Mouse (Mus musculus) heart, embryonic 10.5 days (tissue): Measurements from ENCODE around the gene Rpp14. TPM values are rescaled to one million over a fixed set of nuclear protein-coding genes. Genes with fewer than 3 reads are reported as not detected.

Experiments used
- DNase-seq: peaks from one replicate; pipeline ENCODE4 v3.0.0-alpha.2; 2017; ENCODE audit warnings: low spot score
- H3K27ac ChIP-seq: fragments of 300-500 bp; sonication (generic); 2 replicates; pipeline ENCODE4 v1.5.1; 2016; ENCODE audit warnings: mild to moderate bottlenecking
- H3K27me3 ChIP-seq: fragments of 300-500 bp; sonication (generic); 2 replicates; pipeline ENCODE4 v1.6.1; 2016; ENCODE audit warnings: mild to moderate bottlenecking; ENCODE audit not compliant: poor library complexity, insufficient read depth, severe bottlenecking
- H3K36me3 ChIP-seq: fragments of 300-500 bp; sonication (generic); 2 replicates; pipeline ENCODE4 v1.6.1; 2016; ENCODE audit warnings: mild to moderate bottlenecking, moderate library complexity
- H3K4me1 ChIP-seq: fragments of 300-500 bp; sonication (generic); 2 replicates; pipeline ENCODE4 v1.6.1; 2016; ENCODE audit warnings: mild to moderate bottlenecking
- H3K4me3 ChIP-seq: fragments of 300-500 bp; sonication (generic); 2 replicates; pipeline ENCODE4 v1.5.1; 2016; ENCODE audit warnings: mild to moderate bottlenecking, moderate library complexity
- H3K9me3 ChIP-seq: fragments of 300-500 bp; sonication (generic); 2 replicates; pipeline ENCODE4 v1.6.1; 2016; ENCODE audit warnings: mild to moderate bottlenecking, moderate library complexity
- whole genome bisulfite sequencing: fragments of 180-500 bp; shearing (Covaris S2); methylation state at CpG from one replicate; pipeline ENCODE4 v1.1.7; 2016; 5-methylcytosine and 5-hydroxymethylcytosine counted together
- polyA plus RNA-seq: library from polyadenylated mRNA; unstranded; fragments of >200 nt; fragmentation: Nextera tagmentation; extraction: Ambion mirVana; gene quantifications from 2 replicates; pipeline ENCODE4 v1.2.1, GENCODE M21; 2016

Rpp14 gene
- polyA plus RNA-seq, 1 experiment from 2014 or later, result 43.5 TPM

GRCm38 (mm10) chr14:8124046-8124881 lies 44.1 kb downstream of the Rpp14 start:
- Histone ChIP-seq H3K4me1 (peaks cover 6% of the 10 kb centered on the region; the same call in 1 of the 2 replicates), H3K9me3 (no peaks in the 10 kb centered on the region), H3K36me3 (peaks cover 14% of the 10 kb centered on the region), H3K27me3 (no peaks in the 10 kb centered on the region), H3K27ac (no peak overlapping the region), H3K4me3 (no peak overlapping the region)
- DNase-seq, result no peak
- 75% methylated on average over 7 of the region's 7 CpGs for WGBS

- Histone ChIP-seq H3K4me1 (peaks cover 6% of the 10 kb centered on the region; the same call in 1 of the 2 replicates), H3K27me3 (no peaks in the 10 kb centered on the region), H3K9me3 (no peaks in the 10 kb centered on the region), H3K36me3 (peaks cover 21% of the 10 kb centered on the region), H3K27ac (no peak overlapping the region), H3K4me3 (no peak overlapping the region)
- WGBS, result 61% methylated on average over 5 of the region's 5 CpGs
- no peak for DNase-seq
Measured at GRCm38 (mm10) chr14:8127971-8128370, 47.8 kb downstream of the Rpp14 start.

- no peak for DNase-seq
- H3K4me1 ChIP-seq, result 0 out of 2 replicates have a peak, but pooled peaks cover 6% of the 10 kb centered on the region
- peaks cover 7% of the 10 kb centered on the region; the same call in 1 of the 2 replicates for H3K36me3 ChIP-seq
- no peaks in the 10 kb centered on the region for H3K27me3 ChIP-seq
- no peaks in the 10 kb centered on the region for H3K9me3 ChIP-seq
- H3K27ac ChIP-seq, result no peak overlapping the region
- 80% methylated on average over 8 of the region's 8 CpGs for WGBS
- H3K4me3 ChIP-seq, result no peak overlapping the region
Measured at GRCm38 (mm10) chr14:8132789-8133188, 52.6 kb downstream of the Rpp14 start.

- peaks cover 7% of the 10 kb centered on the region; the same call in 1 of the 2 replicates for H3K36me3 ChIP-seq
- DNase-seq, result no peak
- H3K27ac ChIP-seq, result no peak overlapping the region; the same call in 1 of the 2 replicates
- 0 out of 2 replicates have a peak, but pooled peaks cover 2% of the 10 kb centered on the region for H3K4me1 ChIP-seq
- H3K4me3 ChIP-seq, result no peak overlapping the region
- H3K27me3 ChIP-seq, result no peaks in the 10 kb centered on the region
- no peaks in the 10 kb centered on the region for H3K9me3 ChIP-seq
- 75% methylated on average over 2 of the region's 2 CpGs for WGBS
Measured at GRCm38 (mm10) chr14:8134234-8134633, 54.1 kb downstream of the Rpp14 start.

- 56% methylated on average over 3 of the region's 3 CpGs for WGBS
- Histone ChIP-seq H3K27ac (no peak overlapping the region), H3K9me3 (no peaks in the 10 kb centered on the region), H3K36me3 (peaks cover 9% of the 10 kb centered on the region; the same call in 1 of the 2 replicates), H3K4me1 (0 out of 2 replicates have a peak, but pooled peaks cover 2% of the 10 kb centered on the region), H3K27me3 (no peaks in the 10 kb centered on the region), H3K4me3 (no peak overlapping the region)
- no peak for DNase-seq
Measured at GRCm38 (mm10) chr14:8135130-8135529, 55.0 kb downstream of the Rpp14 start.

- Histone ChIP-seq H3K27ac (no peak overlapping the region), H3K27me3 (no peaks in the 10 kb centered on the region), H3K36me3 (peaks cover 35% of the 10 kb centered on the region), H3K9me3 (no peaks in the 10 kb centered on the region), H3K4me1 (0 out of 2 replicates have a peak, but pooled peaks cover 2% of the 10 kb centered on the region), H3K4me3 (no peak overlapping the region)
- no peak for DNase-seq
- 77% methylated on average over 23 of the region's 23 CpGs for WGBS
Measured at GRCm38 (mm10) chr14:8139724-8140710, 59.9 kb downstream of the Rpp14 start.

GRCm38 (mm10) chr14:8141131-8141530 lies 61.0 kb downstream of the Rpp14 start:
- WGBS, result 88% methylated on average over 2 of the region's 2 CpGs
- no peak for DNase-seq
- no peaks in the 10 kb centered on the region for H3K27me3 ChIP-seq
- no peaks in the 10 kb centered on the region for H3K9me3 ChIP-seq
- H3K36me3 ChIP-seq, result peaks cover 40% of the 10 kb centered on the region
- peaks cover 5% of the 10 kb centered on the region for H3K4me1 ChIP-seq
- H3K27ac ChIP-seq, result no peak overlapping the region
- H3K4me3 ChIP-seq, result no peak overlapping the region

Other genes starting within 250 kb of the Rpp14 start
- 0.20 and 0.59 TPM in 2 replicates for gene Gm45521, start 123.1 kb upstream of the Rpp14 start, polyA plus RNA-seq
- gene Dnase1l3, start 85.8 kb upstream of the Rpp14 start, polyA plus RNA-seq, result not detected in 2 replicates
- 9.2 and 16.0 TPM in 2 replicates for gene Abhd6, start 77.5 kb upstream of the Rpp14 start, polyA plus RNA-seq
- gene Pxk, start 17.8 kb downstream of the Rpp14 start, polyA plus RNA-seq, result 23.1 and 24.1 TPM in 2 replicates
- 332 and 445 TPM in 2 replicates for gene Pdhb, start 92.7 kb downstream of the Rpp14 start, polyA plus RNA-seq
- gene Kctd6, start 133.8 kb downstream of the Rpp14 start, polyA plus RNA-seq, result 3.5 and 7.2 TPM in 2 replicates
- 0.19 and 0.36 TPM in 2 replicates for gene Acox2, start 179.0 kb downstream of the Rpp14 start, polyA plus RNA-seq
- 0.18 and 0.35 TPM in 2 replicates for gene Fam107a, start 237.7 kb downstream of the Rpp14 start, polyA plus RNA-seq